ENCODE assay signal across 7 mouse cellular contexts in genomic region chr8:70539077-70539813, GRCm38 (mm10). TPM values are rescaled to one million over a fixed set of nuclear protein-coding genes. Genes with fewer than 3 reads are reported as not detected.
DNase-seq lines count a peak whose midpoint lies in the region; ATAC-seq lines count a peak whose summit lies in the region.

Ell (plus strand) TSS chr8:70539457.

- peaks cover 29% of the 10 kb centered on the region for H3K36me3 ChIP-seq in embryonic facial prominence, embryonic 12.5 days
- peaks cover 8% of the 10 kb centered on the region for H3K36me3 ChIP-seq in limb, embryonic 11.5 days (ENCODE audit: control insufficient read depth, insufficient read depth, low read length)
- peaks cover 30% of the 10 kb centered on the region for H3K36me3 ChIP-seq in midbrain, embryonic 14.5 days (ENCODE audit: control insufficient read depth, insufficient read depth, low read length)

- peaks cover 23% of the 10 kb centered on the region for H3K4me1 ChIP-seq in embryonic facial prominence, embryonic 12.5 days
- H3K4me1 ChIP-seq in limb, embryonic 11.5 days (ENCODE audit: control insufficient read depth, insufficient read depth, low read length) = peaks cover 9% of the 10 kb centered on the region
- H3K4me1 ChIP-seq in midbrain, embryonic 14.5 days (ENCODE audit: control insufficient read depth, insufficient read depth, low read length) = peaks cover 12% of the 10 kb centered on the region

- peak within 1 kb of the TSS; percentile 75 for H3K9ac ChIP-seq in embryonic facial prominence, embryonic 12.5 days
- H3K9ac ChIP-seq in limb, embryonic 11.5 days (ENCODE audit: low read length) = peak within 1 kb of the TSS; percentile 78
- peak within 1 kb of the TSS; percentile 77 for H3K9ac ChIP-seq in midbrain, embryonic 14.5 days (replicated peaks; ENCODE audit: low read length)

- peak within 1 kb of the TSS; percentile 72 for H3K4me2 ChIP-seq in embryonic facial prominence, embryonic 12.5 days (replicated peaks)
- H3K4me2 ChIP-seq in limb, embryonic 11.5 days (ENCODE audit: low read depth, severe bottlenecking) = peak within 1 kb of the TSS; percentile 71
- H3K4me2 ChIP-seq in midbrain, embryonic 14.5 days (ENCODE audit: low read length) = peak within 1 kb of the TSS; percentile 79

- H3K9me3 ChIP-seq in embryonic facial prominence, embryonic 12.5 days = no peaks in the 10 kb centered on the region
- no peaks in the 10 kb centered on the region for H3K9me3 ChIP-seq in limb, embryonic 11.5 days (ENCODE audit: control insufficient read depth, low read length)
- H3K9me3 ChIP-seq in midbrain, embryonic 14.5 days (ENCODE audit: control insufficient read depth, low read length) = no peaks in the 10 kb centered on the region

- peak; percentile 99 for DNase-seq in adrenal gland, postnatal 25 days
- peak; percentile 100 for DNase-seq in heart, adult 11 months
- peak; percentile 100 for DNase-seq in kidney, adult 18-20 months
- peak; percentile 100 for DNase-seq in limb, embryonic 11.5 days (ENCODE audit: low spot score)
- peak; percentile 98 for DNase-seq in midbrain, embryonic 14.5 days
- DNase-seq in spleen, adult 18-20 months = peak; percentile 98 to 99

- under 1% methylated on average over 55 of the region's 58 CpGs for WGBS in embryonic facial prominence, embryonic 12.5 days
- under 1% methylated on average over 58 of the region's 58 CpGs for WGBS in limb, embryonic 11.5 days
- WGBS in midbrain, embryonic 14.5 days = under 1% methylated on average over 58 of the region's 58 CpGs

- no peaks in the 10 kb centered on the region for H3K27me3 ChIP-seq in embryonic facial prominence, embryonic 12.5 days
- H3K27me3 ChIP-seq in limb, embryonic 11.5 days (ENCODE audit: control insufficient read depth, insufficient read depth, low read length) = no peaks in the 10 kb centered on the region
- H3K27me3 ChIP-seq in midbrain, embryonic 14.5 days (ENCODE audit: control insufficient read depth, insufficient read depth, low read length) = no peaks in the 10 kb centered on the region

- peak; percentile 86 for ATAC-seq in embryonic facial prominence, embryonic 12.5 days (ENCODE audit: insufficient number of reproducible peaks, insufficient read depth, low FRiP score, low TSS enrichment)
- peak; percentile 86 for ATAC-seq in limb, embryonic 11.5 days (ENCODE audit: insufficient number of reproducible peaks, low FRiP score, low TSS enrichment, low read depth)
- peak; percentile 88 for ATAC-seq in midbrain, embryonic 14.5 days (ENCODE audit: low FRiP score, low TSS enrichment)

- peak within 1 kb of the TSS; percentile 66 for H3K4me3 ChIP-seq in embryonic facial prominence, embryonic 12.5 days
- H3K4me3 ChIP-seq in limb, embryonic 11.5 days (ENCODE audit: low read depth, low read length) = peak within 1 kb of the TSS; percentile 84
- H3K4me3 ChIP-seq in midbrain, embryonic 14.5 days (replicated peaks; ENCODE audit: low read depth, low read length) = peak within 1 kb of the TSS; percentile 87

- peak within 1 kb of the TSS; percentile 94 for H3K27ac ChIP-seq in embryonic facial prominence, embryonic 12.5 days
- H3K27ac ChIP-seq in limb, embryonic 11.5 days (replicated peaks; ENCODE audit: low read depth, low read length) = peak within 1 kb of the TSS; percentile 62
- H3K27ac ChIP-seq in midbrain, embryonic 14.5 days (replicated peaks; ENCODE audit: low read depth, low read length) = peak within 1 kb of the TSS; percentile 91

RNA-seq across cellular contexts. Expression of gene Ell, which starts in this region (rescaled TPM):
- 24.3 and 29.8 TPM in 2 replicates for total RNA-seq in adrenal gland, postnatal 25 days (2021)
- 19.1 TPM in 2 replicates for polyA plus RNA-seq in embryonic facial prominence, embryonic 12.5 days (2016; fragmentation: Nextera tagmentation; extraction: Ambion mirVana)
- polyA plus RNA-seq in limb, embryonic 11.5 days (2014; fragmentation: Nextera tagmentation; extraction: Ambion mirVana) = 19.5 and 20.1 TPM in 2 replicates
- polyA plus RNA-seq in midbrain, embryonic 14.5 days (2014; fragmentation: Nextera tagmentation; extraction: Ambion mirVana) = 14.9 and 17.1 TPM in 2 replicates

Comparison
In these comparisons a context has a peak if more than half of its experiments do, and no peak if none do; other contexts are left out.
1. Peak in every context shown above with its lines: DNase-seq, ATAC-seq, H3K4me3 ChIP-seq and H3K27ac ChIP-seq.